Comparison of ENCODE assay signal across 8 mouse cellular contexts in the genomic region with DNA sequence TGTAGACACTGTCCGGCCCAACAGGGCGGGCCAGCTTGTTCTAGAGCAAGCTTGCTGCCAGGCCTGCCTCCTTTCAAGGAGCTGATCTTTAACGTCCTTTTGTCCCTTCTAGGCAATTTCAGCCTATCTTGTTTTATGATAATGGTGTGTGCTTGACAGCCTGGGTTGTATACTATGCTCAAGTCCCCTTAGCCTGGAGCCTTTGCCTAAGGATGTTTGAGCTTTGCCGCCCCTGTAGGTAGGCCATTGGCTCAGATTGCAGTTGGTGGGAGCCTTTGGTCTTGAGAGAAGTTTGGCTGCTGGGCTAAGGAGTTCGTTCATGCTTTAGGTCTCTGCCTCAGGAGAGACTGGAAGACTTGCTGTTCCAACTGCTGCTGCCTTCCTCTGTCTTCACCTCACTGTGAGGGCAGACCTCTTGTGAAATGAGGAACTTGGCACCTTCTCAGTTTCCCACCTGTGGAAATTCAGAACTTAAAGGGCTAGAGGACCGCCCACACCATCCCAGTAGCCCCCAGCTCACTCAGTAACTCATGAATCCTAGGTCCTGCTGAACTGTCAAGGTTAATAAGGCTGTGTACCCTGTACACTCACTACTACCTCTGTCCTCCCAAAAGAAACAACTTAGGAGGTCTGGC. TPM values are rescaled to one million over a fixed set of nuclear protein-coding genes. Genes with fewer than 3 reads are reported as not detected.
DNase-seq lines count a peak whose midpoint lies in the region; ATAC-seq and TF ChIP-seq lines count a peak whose summit lies in the region.

No protein-coding gene starts in this region.

- peak overlapping the region; percentile 98 for H3K9ac ChIP-seq in heart, adult 2 months (ENCODE audit: low read depth, low read length)
- H3K9ac ChIP-seq in intestine, embryonic 14.5 days (ENCODE audit: low read length) = peak overlapping the region; percentile 71
- H3K9ac ChIP-seq in midbrain, embryonic 12.5 days (replicated peaks) = peak overlapping the region; percentile 88

- peak overlapping the region; percentile 92 for H3K4me3 ChIP-seq in heart, adult 2 months
- peak overlapping the region; percentile 62 for H3K4me3 ChIP-seq in bone marrow macrophage, adult 2 months (ENCODE audit: insufficient read depth, low read length)
- peak overlapping the region; percentile 75 for H3K4me3 ChIP-seq in intestine, embryonic 14.5 days (ENCODE audit: low read depth, low read length)
- H3K4me3 ChIP-seq in midbrain, embryonic 12.5 days = peak overlapping the region; percentile 82

- peaks cover 31% of the 10 kb centered on the region for H3K36me3 ChIP-seq in heart, adult 2 months (ENCODE audit: control insufficient read depth, insufficient read depth, low read length)
- peaks cover 30% of the 10 kb centered on the region for H3K36me3 ChIP-seq in intestine, embryonic 14.5 days (ENCODE audit: control insufficient read depth, insufficient read depth, low read length)
- peaks cover 38% of the 10 kb centered on the region for H3K36me3 ChIP-seq in midbrain, embryonic 12.5 days

- intact Hi-C loops in heart, adult 2 months (cut with DNase I) = no loop called here

- H3K9me3 ChIP-seq in intestine, embryonic 14.5 days (ENCODE audit: control insufficient read depth, low read length) = no peaks in the 10 kb centered on the region
- no peaks in the 10 kb centered on the region for H3K9me3 ChIP-seq in midbrain, embryonic 12.5 days

- no peaks in the 10 kb centered on the region for H3K27me3 ChIP-seq in heart, adult 2 months (ENCODE audit: control insufficient read depth, insufficient read depth, low read length)
- no peaks in the 10 kb centered on the region for H3K27me3 ChIP-seq in intestine, embryonic 14.5 days (replicated peaks; ENCODE audit: control insufficient read depth, insufficient read depth, low read length)
- H3K27me3 ChIP-seq in midbrain, embryonic 12.5 days = no peaks in the 10 kb centered on the region

- DNase-seq in heart, adult 2 months = no peak
- DNase-seq in heart, adult 8-10 months (ENCODE audit: low spot score) = no peak
- DNase-seq in intestine, embryonic 14.5 days (ENCODE audit: low spot score) = no peak
- DNase-seq in T-cell, adult 2 months (ENCODE audit: low spot score) = no peak
- DNase-seq in cerebellum, adult 11 months = no peak
- no peak for DNase-seq in kidney, adult 11 months

- no peak for TF ChIP-seq POLR2A in heart, adult 2 months (IDR thresholded peaks at IDR 0.05; ENCODE audit: insufficient read depth, low read depth, low read length)
- TF ChIP-seq POLR2A in bone marrow macrophage, adult 2 months (IDR thresholded peaks at IDR 0.05; ENCODE audit: borderline replicate concordance, low read depth, low read length) = no peak

- ATAC-seq in intestine, embryonic 14.5 days (replicated peaks; ENCODE audit: low FRiP score, low TSS enrichment, low read depth) = no peak
- no peak for ATAC-seq in midbrain, embryonic 12.5 days (ENCODE audit: low FRiP score, low read depth)

- peak overlapping the region; percentile 95 for H3K4me2 ChIP-seq in intestine, embryonic 14.5 days (ENCODE audit: low read length)
- H3K4me2 ChIP-seq in midbrain, embryonic 12.5 days (replicated peaks) = peak overlapping the region; percentile 95

- H3K79me2 ChIP-seq in heart, adult 2 months (replicated peaks; ENCODE audit: control insufficient read depth, insufficient read depth, low read length) = peaks cover 3% of the 10 kb centered on the region

- H3K4me1 ChIP-seq in heart, adult 2 months (ENCODE audit: control insufficient read depth, insufficient read depth, low read length) = peaks cover 25% of the 10 kb centered on the region
- peaks cover 43% of the 10 kb centered on the region for H3K4me1 ChIP-seq in bone marrow macrophage, adult 2 months (ENCODE audit: control insufficient read depth, insufficient read depth, low read length)
- peaks cover 28% of the 10 kb centered on the region for H3K4me1 ChIP-seq in intestine, embryonic 14.5 days (replicated peaks; ENCODE audit: control insufficient read depth, insufficient read depth, low read length)
- H3K4me1 ChIP-seq in midbrain, embryonic 12.5 days = peaks cover 37% of the 10 kb centered on the region

- no peak for TF ChIP-seq CTCF in heart, adult 2 months (IDR thresholded peaks at IDR 0.05)
- TF ChIP-seq CTCF in bone marrow macrophage, adult 2 months (IDR thresholded peaks at IDR 0.05; ENCODE audit: low read depth, low read length) = no peak

- TF ChIP-seq EP300 in heart, adult 2 months (IDR thresholded peaks at IDR 0.05; ENCODE audit: insufficient read depth, low read depth, low read length) = no peak

- WGBS in heart, adult 2 months = 7% methylated on average over 6 of the region's 6 CpGs
- 23% methylated on average over 6 of the region's 6 CpGs for WGBS in intestine, embryonic 14.5 days
- 49% methylated on average over 6 of the region's 6 CpGs for WGBS in midbrain, embryonic 12.5 days

- H3K27ac ChIP-seq in heart, adult 2 months = peak overlapping the region; percentile 98
- no peak overlapping the region for H3K27ac ChIP-seq in bone marrow macrophage, adult 2 months (ENCODE audit: insufficient read depth, low read depth, low read length)
- H3K27ac ChIP-seq in intestine, embryonic 14.5 days (ENCODE audit: low read depth) = peak overlapping the region; percentile 64; the same call in 1 of the 2 replicates
- H3K27ac ChIP-seq in midbrain, embryonic 12.5 days (replicated peaks) = no peak overlapping the region

RNA-seq across cellular contexts. Expression of gene Ehd1, which starts 2.0 kb away (rescaled TPM):
- 100 to 1,000 TPM in 1 of 2 experiments, 10 to 100 TPM in 1; 98.0 to 120 TPM for total RNA-seq in heart, adult 2 months (2021)
- polyA plus RNA-seq in heart, adult 2 months (2012; rRNA removed) = 111 and 142 TPM in 2 replicates
- total RNA-seq in heart, adult 8-10 months (2022) = 10 to 100 TPM; 88.7 to 99.1 (median 92.3) TPM
- polyA plus RNA-seq in bone marrow macrophage, adult 2 months (2012; ENCODE audit: insufficient read depth, insufficient read length, missing spikeins) = 91.9 and 96.3 TPM in 2 replicates
- 46.9 and 47.7 TPM in 2 replicates for polyA plus RNA-seq in intestine, embryonic 14.5 days (2014; fragmentation: Nextera tagmentation; extraction: Ambion mirVana)
- polyA plus RNA-seq in midbrain, embryonic 12.5 days (2016; fragmentation: Nextera tagmentation; extraction: Ambion mirVana) = 90.8 and 96.9 TPM in 2 replicates

RNA-seq across cellular contexts. Expression of gene Cdc42bpg, which starts 27.7 kb away (rescaled TPM):
- total RNA-seq in heart, adult 2 months (2021) = 10 to 100 TPM; 11.7 to 13.9 TPM
- 7.0 and 7.7 TPM in 2 replicates for polyA plus RNA-seq in heart, adult 2 months (2012; rRNA removed)
- total RNA-seq in heart, adult 8-10 months (2022) = 10 to 100 TPM; 14.7 to 17.1 (median 15.4) TPM
- polyA plus RNA-seq in bone marrow macrophage, adult 2 months (2012; ENCODE audit: insufficient read depth, insufficient read length, missing spikeins) = 6.9 and 7.0 TPM in 2 replicates
- polyA plus RNA-seq in intestine, embryonic 14.5 days (2014; fragmentation: Nextera tagmentation; extraction: Ambion mirVana) = 1.5 and 1.8 TPM in 2 replicates
- 0.29 and 0.37 TPM in 2 replicates for polyA plus RNA-seq in midbrain, embryonic 12.5 days (2016; fragmentation: Nextera tagmentation; extraction: Ambion mirVana)

RNA-seq across cellular contexts. Expression of gene Atg2a, which starts 37.1 kb away (rescaled TPM):
- total RNA-seq in heart, adult 2 months (2021) = 10 to 100 TPM; 20.5 to 24.5 TPM
- 26.3 and 26.7 TPM in 2 replicates for polyA plus RNA-seq in heart, adult 2 months (2012; rRNA removed)
- 10 to 100 TPM; 22.3 to 28.0 (median 25.8) TPM for total RNA-seq in heart, adult 8-10 months (2022)
- 23.9 and 27.1 TPM in 2 replicates for polyA plus RNA-seq in bone marrow macrophage, adult 2 months (2012; ENCODE audit: insufficient read depth, insufficient read length, missing spikeins)
- 11.6 and 12.9 TPM in 2 replicates for polyA plus RNA-seq in intestine, embryonic 14.5 days (2014; fragmentation: Nextera tagmentation; extraction: Ambion mirVana)
- 13.6 and 14.2 TPM in 2 replicates for polyA plus RNA-seq in midbrain, embryonic 12.5 days (2016; fragmentation: Nextera tagmentation; extraction: Ambion mirVana)

RNA-seq across cellular contexts. Expression of gene Ppp2r5b, which starts 42.9 kb away (rescaled TPM):
- total RNA-seq in heart, adult 2 months (2021) = 10 to 100 TPM; 34.8 to 35.1 TPM
- polyA plus RNA-seq in heart, adult 2 months (2012; rRNA removed) = 36.8 and 40.6 TPM in 2 replicates
- total RNA-seq in heart, adult 8-10 months (2022) = 10 to 100 TPM; 32.9 to 35.9 (median 34.4) TPM
- 13.7 and 15.4 TPM in 2 replicates for polyA plus RNA-seq in bone marrow macrophage, adult 2 months (2012; ENCODE audit: insufficient read depth, insufficient read length, missing spikeins)
- 24.1 and 27.5 TPM in 2 replicates for polyA plus RNA-seq in intestine, embryonic 14.5 days (2014; fragmentation: Nextera tagmentation; extraction: Ambion mirVana)
- polyA plus RNA-seq in midbrain, embryonic 12.5 days (2016; fragmentation: Nextera tagmentation; extraction: Ambion mirVana) = 61.3 and 66.1 TPM in 2 replicates

RNA-seq across cellular contexts. Expression of gene Gpha2, which starts 52.4 kb away (rescaled TPM):
- total RNA-seq in heart, adult 2 months (2021) = not detected
- 0.27 TPM in 1 of 2 replicates, not detected in the other for polyA plus RNA-seq in heart, adult 2 months (2012; rRNA removed)
- total RNA-seq in heart, adult 8-10 months (2022) = not detected
- polyA plus RNA-seq in bone marrow macrophage, adult 2 months (2012; ENCODE audit: insufficient read depth, insufficient read length, missing spikeins) = not detected in 2 replicates
- 0.53 and 1.1 TPM in 2 replicates for polyA plus RNA-seq in intestine, embryonic 14.5 days (2014; fragmentation: Nextera tagmentation; extraction: Ambion mirVana)
- 0.74 TPM in 1 of 2 replicates, not detected in the other for polyA plus RNA-seq in midbrain, embryonic 12.5 days (2016; fragmentation: Nextera tagmentation; extraction: Ambion mirVana)

Comparison
In these comparisons a context has a peak if more than half of its experiments do, and no peak if none do; other contexts are left out.
1. H3K27ac ChIP-seq: peak in heart, adult 2 months (single experiment) and intestine, embryonic 14.5 days (single experiment); none in bone marrow macrophage, adult 2 months (single experiment) and midbrain, embryonic 12.5 days (single experiment).
2. Peak in every context shown above with its lines, with median percentiles within 50 percentile points of each other: H3K4me3 ChIP-seq and H3K9ac ChIP-seq.